Mouse (Mus musculus) CD4-positive, CD25-positive, alpha-beta regulatory T cell, adult 2 months (primary cell): ENCODE results near the gene Acss1.

ENCODE experiments used
- DNase-seq: peaks from one replicate; pipeline ENCODE4 v3.0.0-alpha.2; 2012; ENCODE audit warnings: low read depth, low spot score

The Acss1 gene

DNA sequence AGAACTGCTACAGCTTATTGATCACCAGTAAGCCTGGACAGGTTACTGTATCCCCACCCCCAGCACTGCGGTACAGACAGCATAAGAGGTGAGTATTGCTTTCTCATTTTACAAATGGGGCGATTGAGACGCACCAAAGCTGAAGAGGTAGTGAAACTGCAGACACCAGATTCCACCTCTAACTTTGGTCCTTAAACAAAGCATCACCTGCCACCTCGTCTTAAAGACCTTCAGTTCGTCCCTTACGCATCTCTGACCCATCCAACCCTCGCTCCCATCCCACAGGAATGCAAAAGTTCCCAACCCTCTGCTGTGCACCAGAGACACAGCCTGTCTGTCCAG is 1.6 kb downstream of the Acss1 start:
- peak; percentile 39 for DNase-seq

DNA sequence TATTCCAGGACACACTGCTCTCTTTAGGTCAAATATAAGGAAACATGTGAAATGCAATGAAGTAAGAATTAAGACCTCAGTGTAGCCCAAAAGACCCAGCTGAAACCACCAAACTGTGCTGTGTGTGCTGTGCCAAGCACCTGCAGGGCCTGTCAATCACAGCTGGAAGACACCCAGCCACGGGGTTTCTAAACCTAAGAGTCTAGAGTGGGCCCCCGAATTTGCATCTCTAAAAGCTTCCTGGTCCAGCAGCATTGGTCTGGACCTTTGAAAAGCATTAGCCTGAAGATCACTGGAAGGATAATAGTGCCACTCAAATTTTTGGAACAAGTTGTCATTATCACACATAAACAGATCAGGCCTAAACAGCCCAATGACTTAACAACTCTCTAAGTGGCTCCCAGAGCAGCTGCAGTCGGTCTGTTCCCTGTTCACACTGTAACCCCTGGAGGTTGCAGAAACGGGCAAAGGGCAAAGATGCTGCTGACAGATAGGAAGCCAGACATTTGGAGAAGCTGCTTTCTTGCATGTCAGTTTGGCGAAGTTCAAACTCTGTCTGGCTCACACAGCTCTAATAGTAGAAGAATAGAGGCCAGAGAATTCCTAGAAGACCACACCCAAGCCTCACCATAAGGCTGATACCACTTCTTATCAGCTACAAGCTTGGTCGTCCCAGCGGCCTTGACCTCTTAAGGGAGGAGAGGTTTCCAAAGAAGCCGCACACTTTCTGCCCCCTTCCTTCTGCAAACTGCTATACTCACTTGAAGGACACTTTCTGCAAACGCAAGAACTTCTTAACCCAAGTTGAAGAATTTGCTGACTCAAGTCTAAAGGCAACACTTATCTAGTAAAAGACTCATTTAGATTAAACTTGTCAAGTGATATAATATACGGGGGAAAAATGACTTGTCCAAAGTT is 2.5 kb downstream of the Acss1 start:
- no peak for DNase-seq

DNA sequence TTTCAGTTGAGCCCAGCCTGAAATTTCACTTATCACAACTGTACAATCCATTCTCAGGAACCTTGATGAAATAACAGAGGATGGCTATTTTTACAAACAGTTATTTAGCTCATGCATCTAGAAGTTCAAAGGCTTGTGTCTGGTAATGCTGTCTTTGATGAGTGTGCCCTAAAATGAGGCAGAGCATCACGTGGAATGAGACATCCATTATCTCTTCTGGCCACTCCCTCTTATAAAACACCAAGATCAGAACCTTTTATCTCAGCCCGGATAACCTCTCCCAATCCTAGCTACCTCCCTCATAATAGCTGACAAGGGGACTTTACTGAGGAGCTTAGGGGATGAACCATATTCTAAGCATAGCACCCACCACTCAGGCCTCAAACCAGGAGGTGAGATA is 3.3 kb downstream of the Acss1 start:
- no peak for DNase-seq

DNA sequence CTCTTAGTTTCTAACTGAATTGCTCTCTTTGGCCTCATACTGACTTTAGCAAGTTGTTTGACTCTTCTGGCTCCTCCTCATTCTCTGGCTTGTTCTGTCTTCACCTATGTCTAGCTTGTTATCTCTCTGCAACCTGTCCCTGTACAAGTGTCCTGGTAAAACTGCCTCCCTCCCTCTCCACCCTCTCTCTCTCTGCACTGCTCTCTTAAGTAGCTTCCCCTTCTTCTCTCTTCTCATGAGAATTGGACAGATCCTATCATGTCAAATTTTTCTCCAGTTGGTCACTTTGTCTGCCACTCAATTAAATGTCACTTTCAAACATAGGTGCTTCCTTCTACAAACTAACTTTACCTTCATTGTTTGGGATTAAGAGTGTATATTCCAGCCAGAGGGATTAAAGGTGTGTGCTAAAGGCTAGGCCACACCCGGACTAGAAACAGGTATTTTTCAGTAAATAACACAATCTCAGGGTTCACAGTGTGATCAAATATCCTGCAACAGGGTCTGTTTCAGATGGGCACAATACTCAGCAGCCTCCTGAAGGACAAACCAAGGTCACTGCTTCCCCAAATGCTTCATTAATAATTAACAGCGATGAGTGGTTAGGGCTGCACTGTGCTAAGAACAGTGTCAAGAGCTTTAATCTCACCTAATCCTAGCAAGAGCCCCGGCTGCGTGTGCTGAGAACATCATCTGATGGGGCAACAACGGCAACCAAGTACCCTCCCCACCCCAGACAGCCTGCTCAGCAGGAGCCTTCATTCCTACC is 4.0 kb downstream of the Acss1 start:
- DNase-seq: no peak

DNA sequence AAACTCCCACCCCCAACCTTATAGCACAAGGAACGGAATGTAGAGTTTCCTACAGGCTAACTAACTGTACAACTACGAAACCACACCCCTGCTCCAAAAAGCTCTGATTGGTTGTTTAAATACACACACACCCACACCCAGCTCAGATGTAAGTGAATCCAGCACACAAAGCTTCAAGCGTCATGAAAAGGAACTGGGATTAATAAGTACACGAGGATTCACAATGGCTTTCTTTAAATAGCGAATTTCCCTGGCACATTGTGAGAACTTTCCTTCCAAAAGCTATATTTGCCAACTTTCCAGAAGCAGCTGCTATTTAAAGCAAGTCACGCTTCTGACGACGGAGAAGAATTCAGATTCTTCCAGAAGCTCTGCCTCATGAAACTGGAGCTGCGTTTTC is 5.0 kb downstream of the Acss1 start:
- DNase-seq: no peak

DNA sequence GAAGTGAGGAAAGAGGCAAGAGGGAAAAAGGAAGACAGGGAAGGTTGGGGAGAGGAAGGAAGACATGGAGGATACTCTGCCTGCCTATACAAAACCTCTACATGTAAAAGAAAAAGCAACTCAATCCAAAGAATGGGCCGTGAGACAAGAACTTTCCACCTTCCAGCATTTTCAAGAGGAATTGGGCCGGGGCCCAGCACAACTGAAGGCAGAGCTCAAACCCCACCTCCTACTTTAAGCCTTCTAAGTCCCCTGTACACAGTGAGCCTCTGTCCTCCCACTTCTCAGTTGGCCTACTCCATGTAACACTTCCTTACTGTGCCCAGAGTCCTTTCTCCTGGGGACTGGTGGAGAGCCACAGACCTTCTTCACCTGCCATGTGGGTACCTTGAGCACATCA is 6.3 kb downstream of the Acss1 start:
- DNase-seq: no peak

DNA sequence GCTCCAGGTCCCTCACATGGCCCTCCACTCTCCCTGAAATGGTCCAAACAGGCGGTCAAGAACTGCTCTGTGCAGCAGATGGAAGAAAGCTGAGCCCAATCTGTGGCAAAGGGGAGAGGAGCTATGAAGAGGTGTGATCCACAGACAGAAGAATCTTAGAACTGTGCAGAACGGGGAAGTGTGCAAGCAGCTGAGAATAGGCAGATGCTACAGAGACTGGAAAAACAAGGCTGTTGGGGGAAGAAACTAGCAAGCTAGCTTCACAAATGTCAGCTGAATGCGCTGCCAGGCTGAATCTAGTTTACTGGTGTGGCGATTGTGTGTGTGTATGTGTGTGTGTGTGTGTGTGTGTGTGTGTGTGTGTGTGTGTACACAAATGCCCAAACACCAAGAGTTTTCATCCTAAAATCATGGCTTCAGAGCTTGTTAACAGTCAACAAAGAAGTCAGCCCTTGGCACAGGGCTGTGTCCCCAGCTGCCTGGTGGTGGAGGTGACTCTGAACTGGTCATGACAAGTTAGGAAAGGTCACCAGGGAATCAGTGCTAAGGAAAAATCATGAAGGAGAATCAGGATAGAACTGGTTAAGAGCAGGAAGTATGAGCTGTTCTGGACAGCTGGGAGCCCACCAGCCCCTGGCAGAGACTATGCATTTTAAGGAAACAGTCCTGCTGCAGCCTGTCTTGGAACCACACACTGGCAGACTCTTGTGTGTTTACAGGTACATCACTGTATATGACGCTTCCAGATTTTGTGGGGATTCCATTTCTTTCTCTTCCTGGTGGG is 7.4 kb downstream of the Acss1 start:
- DNase-seq: no peak

DNA sequence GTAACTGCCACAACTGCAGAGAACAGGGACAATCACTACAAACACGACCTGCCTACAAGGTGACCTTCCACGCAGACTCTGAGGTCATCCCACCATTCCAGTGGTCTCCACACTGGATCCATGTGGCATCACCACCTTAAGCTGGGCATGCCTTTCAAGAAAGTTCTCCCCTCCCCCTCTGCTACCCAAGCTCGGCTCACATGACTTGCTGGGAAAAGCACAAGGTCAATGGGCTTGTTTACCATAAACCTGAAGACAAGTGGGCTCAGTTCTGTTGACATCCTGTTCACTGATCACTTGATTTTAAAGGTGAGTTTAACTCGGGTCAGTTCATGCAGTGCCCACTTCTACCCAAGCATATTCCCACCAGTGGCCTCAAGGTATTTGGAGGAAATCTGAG is 8.3 kb downstream of the Acss1 start:
- no peak for DNase-seq

DNA sequence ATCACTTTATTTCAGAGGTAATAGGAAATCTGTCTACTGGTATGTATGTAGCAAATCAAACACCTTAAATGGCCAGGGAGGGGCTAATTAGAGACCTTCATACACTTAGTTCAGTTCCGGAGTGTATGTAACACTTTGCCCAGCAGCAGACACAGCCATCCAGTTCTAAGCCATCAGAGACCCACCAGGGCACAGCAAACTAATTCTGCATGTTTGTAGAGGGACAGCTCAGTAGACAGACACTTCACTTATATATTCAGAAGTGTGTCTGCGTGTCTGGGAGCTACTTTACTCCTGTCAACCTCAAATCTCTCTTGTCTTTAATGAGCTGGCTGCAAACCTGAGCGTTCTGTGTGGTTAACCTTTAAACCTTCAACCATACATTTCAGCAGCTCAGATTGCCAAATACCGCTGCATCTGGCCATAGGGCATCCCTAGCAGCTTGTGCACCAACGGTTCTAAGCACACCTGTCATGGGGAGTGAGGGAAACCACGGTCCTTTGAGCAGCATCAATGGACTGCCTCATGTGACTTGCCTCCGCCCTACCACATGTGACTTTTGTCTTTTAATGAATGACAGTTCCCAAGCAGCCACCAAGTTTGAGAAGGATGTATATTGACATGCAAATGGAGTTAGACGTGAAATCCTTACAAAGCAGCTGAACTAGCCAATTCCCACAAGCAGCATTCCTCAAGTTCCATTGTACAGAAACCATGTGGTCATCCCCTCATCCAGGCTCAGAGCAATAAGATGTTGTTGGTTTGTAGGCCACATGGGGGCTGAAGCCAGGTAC is 11.1 kb downstream of the Acss1 start:
- no peak for DNase-seq

DNA sequence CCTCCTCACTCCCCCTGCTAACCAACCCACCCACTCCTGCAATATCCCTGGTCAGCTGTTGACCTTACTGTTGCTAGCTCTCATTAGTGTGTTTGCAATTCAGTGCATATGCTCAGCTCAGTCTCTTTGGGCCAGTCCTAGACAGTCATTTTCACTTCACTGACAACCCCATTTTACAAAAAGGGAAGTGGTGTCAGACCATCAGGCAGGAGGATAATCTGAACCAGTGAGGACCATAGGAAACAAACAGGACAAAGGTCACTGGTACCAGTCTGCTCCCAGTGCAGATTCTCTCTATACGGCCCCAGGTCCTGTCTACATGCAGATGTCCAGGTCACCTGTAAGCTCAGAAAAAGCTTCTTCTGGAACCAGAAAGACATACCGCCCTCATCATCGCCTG is 12.2 kb downstream of the Acss1 start:
- no peak for DNase-seq

DNA sequence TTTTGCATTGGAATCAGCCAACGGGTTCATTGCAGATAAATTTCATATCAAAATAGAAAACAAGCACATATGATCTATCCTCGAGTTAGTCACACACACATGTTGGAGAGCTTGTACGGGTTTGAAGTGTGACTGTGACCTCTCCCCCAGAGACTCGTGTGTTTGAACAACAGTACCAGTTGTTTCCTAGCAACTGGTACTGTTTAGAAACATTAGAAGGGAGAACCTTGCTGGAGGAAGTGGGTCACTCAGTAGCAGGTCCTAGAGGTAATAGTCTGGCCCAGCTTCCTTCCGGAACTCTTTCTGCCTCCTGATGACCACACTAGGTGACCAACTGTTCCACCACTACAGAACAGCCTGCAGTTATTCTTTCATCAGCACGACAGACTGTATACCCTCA is 13.0 kb downstream of the Acss1 start:
- no peak for DNase-seq

DNA sequence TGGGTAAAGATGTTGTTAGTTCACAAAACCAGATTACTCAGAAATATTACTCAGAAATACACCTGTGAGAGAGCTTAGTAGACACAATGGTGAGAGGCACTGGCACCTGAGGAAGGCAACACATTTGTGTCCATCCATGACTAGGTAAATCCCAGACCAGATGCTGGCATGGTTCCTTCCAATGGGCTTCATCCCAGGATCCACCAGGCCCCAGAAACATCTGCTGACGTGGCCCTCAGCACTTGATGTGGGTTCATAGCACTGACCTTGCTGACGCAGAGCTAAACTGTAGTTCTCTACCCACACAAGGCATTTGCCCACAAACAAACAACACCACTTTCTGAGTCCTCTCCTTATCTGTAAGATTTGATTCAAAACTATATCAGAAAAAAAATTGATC is 13.5 kb downstream of the Acss1 start:
- no peak for DNase-seq

DNA sequence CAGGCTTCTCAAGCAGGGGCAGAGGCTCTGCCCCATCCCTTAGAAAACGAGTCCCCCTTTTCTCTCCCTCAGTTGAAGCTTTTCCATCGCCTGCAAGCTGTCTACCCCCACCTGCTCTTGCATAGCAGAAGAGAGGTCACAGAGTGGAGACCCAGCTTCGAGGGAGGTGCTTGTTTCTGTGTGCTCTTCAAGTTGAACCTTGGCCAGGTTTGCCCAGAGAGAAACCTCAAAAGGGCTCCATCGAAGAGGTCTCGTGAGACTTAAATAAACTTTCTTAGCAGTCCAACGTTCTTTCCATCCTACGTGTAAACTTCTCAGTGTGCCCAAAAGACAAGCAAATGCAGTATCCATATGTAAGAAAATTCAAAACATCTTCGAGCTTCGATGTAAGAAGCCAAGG is 16.9 kb downstream of the Acss1 start:
- DNase-seq: no peak

DNA sequence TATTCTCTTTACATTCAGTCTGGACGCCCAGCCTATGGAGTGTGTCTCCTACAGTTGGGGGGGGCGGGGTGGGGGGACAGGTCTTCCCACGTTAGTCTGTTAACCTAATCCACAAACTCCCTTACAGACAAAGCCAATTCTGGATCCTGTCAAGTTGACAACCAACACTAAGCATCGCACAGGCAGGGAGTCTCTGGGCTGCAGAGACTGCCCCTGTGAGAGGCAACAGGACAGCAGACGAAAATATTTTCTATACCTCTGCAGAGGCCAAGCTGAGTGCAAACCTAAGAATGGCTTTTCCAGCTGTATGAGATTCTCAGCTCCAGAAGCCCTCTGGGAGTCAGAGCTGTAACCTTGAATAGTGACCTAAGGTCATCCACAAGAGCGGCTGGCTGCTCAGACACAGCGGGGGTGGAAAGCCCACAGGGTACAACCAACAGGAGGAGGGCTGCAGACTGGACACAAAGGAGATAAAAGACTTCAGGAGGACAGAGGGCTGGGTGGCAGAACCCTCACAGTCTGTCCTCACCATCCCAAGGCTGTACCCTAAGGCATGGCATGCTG is 17.7 kb downstream of the Acss1 start:
- DNase-seq: no peak

DNA sequence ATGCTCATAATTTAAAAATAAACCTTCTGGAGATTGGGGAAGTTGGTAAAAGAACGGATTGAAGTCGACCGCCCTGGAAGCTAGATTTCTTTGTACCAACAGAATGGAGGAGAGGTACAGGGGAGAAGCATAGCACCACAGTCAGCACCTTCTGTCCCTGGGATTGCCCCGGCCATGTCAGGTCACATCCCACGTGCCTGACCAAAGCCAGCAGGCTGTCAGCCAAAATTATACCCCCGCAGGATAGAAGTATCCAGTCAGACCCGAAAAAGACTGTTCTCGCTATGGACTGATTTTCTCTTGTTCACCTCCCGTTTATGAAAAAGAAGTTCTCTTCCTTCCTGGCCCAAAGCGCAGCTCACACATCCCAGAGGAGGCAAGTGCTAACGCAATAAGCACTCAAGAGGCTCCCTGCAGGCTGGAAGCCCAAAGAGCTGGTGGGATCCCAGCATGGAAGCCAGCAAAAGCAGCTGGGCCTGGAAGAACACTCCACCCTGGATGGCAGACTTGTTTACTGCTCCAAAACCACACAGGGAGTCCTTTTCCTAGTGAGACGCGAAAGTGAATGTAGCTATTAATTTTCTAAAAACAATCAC is 19.9 kb downstream of the Acss1 start:
- no peak for DNase-seq

DNA sequence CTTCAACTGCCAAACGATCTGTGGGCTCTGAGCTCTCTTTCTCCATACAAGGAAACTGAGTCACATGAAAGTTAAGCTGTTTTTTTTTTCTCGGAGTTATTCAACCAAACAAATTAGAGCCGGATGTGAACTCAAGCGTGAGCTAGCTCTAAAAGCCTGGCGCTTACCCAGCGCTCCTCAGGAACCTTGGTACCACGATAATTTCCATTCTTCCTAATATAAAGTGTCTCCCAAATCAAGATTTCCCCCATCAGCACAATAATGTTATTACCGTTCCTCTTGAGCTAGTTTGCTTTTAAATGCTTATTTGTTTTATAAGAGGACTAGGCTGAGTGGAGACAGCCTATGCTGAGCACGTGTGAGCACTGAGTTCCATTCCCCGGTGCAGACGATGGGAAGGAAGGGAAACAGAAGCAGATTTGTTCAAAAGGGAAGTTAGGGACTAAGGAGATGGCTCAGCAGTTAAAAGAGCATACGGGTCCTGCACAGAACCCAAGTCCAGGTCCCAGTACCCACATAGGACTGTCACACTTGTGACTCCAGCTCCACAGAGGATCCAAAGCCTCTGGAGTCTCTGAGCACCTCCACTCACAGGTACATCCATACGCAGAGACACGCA is 20.5 kb downstream of the Acss1 start:
- no peak for DNase-seq

DNA sequence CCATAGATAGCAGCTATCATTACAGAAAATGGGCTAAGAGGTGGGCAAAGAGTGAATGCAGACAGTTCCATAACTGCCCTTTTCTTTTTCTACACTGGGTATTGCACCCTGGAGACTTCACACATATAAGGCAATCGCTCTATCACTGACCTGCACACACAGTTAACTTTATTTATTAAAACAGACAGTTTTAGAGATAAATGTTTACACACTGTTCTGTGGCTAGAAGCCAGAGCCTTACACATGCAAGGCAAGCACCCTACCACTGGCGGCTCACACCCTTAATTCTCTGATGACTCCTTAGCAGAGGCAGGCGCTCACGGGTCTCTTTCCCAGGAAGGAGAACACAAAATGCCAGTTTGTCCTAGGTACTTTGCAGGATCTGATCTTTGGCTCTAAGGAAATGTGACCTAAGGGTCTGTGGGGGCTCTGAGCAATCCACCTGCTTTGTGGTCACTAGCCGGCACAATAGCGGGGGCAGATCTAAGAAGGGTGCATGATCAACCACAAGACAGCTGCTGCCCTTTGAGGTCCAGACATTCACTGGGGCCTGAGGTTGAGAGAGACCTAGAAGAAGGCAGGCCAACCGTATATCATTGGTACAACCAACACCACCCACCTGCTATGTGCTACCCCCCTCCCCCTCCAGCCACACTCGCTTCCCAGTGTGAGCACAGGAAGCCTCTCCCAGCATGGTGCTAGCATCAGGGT is 21.7 kb downstream of the Acss1 start:
- no peak for DNase-seq

DNA sequence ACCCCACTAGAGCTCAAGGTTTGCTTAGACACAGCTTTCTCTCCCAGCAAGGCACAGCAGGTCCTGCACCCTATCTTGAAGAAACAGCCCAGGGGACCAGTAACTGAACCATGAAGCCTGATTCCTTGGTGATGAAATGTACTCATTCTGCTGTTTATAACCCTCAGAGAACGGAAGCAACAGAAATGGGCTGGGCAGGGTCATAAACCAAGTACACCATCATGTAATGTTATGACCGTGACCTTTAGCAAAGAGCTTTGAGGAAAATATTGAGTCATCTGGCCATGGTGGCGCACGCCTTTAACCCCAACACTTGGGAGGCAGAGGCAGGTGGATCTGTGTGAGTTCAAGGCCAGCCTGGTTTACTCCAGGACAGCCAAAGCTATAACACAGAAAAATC is 23.1 kb downstream of the Acss1 start:
- DNase-seq: no peak

DNA sequence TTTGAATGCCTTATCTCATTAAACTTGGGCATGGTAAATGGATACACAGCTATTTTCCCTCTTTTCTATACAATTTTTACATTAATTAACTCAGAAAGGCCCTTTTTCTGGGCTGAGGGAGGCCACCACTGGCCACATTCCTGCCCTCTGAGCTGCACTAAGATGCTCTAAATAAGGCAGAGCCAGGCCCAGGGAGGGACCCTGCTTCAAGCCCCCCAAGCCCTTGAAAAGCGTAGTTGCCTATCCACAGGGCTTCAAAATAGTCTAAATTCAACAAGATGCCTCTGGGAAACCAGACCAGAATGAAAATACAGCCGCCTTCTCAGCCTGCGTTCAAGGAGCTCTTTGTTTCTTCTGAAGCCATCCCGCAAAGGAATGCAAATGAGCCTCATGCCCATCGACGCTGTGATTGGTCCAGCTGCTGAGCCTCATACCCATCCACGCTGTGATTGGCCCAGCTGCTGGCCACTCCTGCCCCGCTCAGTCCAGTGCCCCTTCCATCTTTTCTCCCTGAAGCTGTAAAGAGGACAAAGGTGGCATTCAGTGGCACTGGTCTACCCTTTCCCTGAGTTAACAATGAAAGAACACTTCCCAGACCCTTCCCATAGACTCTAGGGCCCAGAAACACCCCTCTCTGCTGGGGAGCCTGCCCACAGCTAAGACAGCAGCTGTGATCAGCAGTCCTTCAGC is 24.4 kb downstream of the Acss1 start:
- no peak for DNase-seq
